Comparison of ENCODE assay signal across 8 mouse cellular contexts in the genomic region with DNA sequence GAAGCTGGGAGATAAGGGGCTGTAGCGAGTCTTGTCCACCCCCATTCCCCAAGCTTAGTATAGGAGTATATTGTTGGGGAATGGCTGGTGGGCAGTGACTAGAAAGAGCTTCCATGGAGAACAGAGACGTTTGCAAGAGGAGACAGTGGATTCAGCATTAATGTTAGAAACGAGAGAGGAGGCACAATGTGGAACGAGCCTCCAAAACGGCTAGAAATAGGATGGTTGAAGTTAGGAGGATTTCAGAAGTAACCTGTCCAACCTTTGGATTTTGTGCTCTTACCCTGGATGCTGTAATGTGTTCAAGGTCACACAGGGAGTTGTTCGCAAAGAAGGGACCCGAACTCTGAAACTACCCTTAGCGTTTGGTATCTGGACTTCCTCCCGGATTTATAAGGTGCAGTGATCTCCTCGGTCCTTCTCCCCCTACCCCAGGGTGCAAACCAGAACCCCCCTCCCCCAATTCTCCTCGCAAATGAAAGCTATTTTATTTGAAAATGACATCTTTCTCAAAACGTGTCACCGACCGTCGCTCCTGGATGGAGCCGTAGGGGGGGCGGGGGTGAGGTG. TPM values are rescaled to one million over a fixed set of nuclear protein-coding genes. Genes with fewer than 3 reads are reported as not detected.
DNase-seq lines count a peak whose midpoint lies in the region; ATAC-seq and TF ChIP-seq lines count a peak whose summit lies in the region.

No protein-coding gene starts in this region.

- peaks cover 37% of the 10 kb centered on the region for H3K4me1 ChIP-seq in lung, embryonic 14.5 days (ENCODE audit: insufficient read depth)
- H3K4me1 ChIP-seq in embryonic facial prominence, embryonic 11.5 days (ENCODE audit: control insufficient read depth, insufficient read depth, low read length) = peaks cover 18% of the 10 kb centered on the region
- H3K4me1 ChIP-seq in hindbrain, postnatal 0 days (ENCODE audit: insufficient read depth, low read length) = peaks cover 57% of the 10 kb centered on the region

- peaks cover 7% of the 10 kb centered on the region for H3K79me2 ChIP-seq in myocyte (ENCODE audit: control insufficient read depth, insufficient read depth)

- H3K9ac ChIP-seq in lung, embryonic 14.5 days = peak overlapping the region; percentile 81
- H3K9ac ChIP-seq in embryonic facial prominence, embryonic 11.5 days (replicated peaks; ENCODE audit: low read length) = peak overlapping the region; percentile 90
- H3K9ac ChIP-seq in hindbrain, postnatal 0 days (replicated peaks; ENCODE audit: low read length) = peak overlapping the region; percentile 100

- H3K36me3 ChIP-seq in lung, embryonic 14.5 days (ENCODE audit: insufficient read depth) = no peaks in the 10 kb centered on the region
- H3K36me3 ChIP-seq in embryonic facial prominence, embryonic 11.5 days (replicated peaks; ENCODE audit: control insufficient read depth, insufficient read depth, low read depth, low read length) = no peaks in the 10 kb centered on the region
- no peaks in the 10 kb centered on the region for H3K36me3 ChIP-seq in hindbrain, postnatal 0 days (ENCODE audit: insufficient read depth, low read length)
- H3K36me3 ChIP-seq in myocyte (ENCODE audit: control insufficient read depth, insufficient read depth) = no peaks in the 10 kb centered on the region

- no peak for TF ChIP-seq POLR2A in myocyte (IDR thresholded peaks at IDR 0.05; ENCODE audit: insufficient read length, low read depth)

- H3K27ac ChIP-seq in lung, embryonic 14.5 days (ENCODE audit: low read depth) = peak overlapping the region; percentile 95
- peak overlapping the region; percentile 83; the same call in 1 of the 2 replicates for H3K27ac ChIP-seq in embryonic facial prominence, embryonic 11.5 days (replicated peaks; ENCODE audit: low read depth, low read length)
- H3K27ac ChIP-seq in hindbrain, postnatal 0 days = peak overlapping the region; percentile 100

- peak overlapping the region; percentile 75 for H3K4me3 ChIP-seq in lung, embryonic 14.5 days (ENCODE audit: low read depth, low read length)
- H3K4me3 ChIP-seq in embryonic facial prominence, embryonic 11.5 days (ENCODE audit: low read depth, low read length) = peak overlapping the region; percentile 86
- peak overlapping the region; percentile 99 for H3K4me3 ChIP-seq in hindbrain, postnatal 0 days (ENCODE audit: low read length)
- H3K4me3 ChIP-seq in myocyte = peak overlapping the region; percentile 66

- no peak for ATAC-seq in lung, embryonic 14.5 days (ENCODE audit: insufficient read depth)
- no peak for ATAC-seq in embryonic facial prominence, embryonic 11.5 days (replicated peaks; ENCODE audit: insufficient number of reproducible peaks, low FRiP score, low TSS enrichment, low read depth)
- no peak for ATAC-seq in hindbrain, postnatal 0 days

- H3K4me2 ChIP-seq in lung, embryonic 14.5 days = peak overlapping the region; percentile 76
- peak overlapping the region; percentile 77 for H3K4me2 ChIP-seq in embryonic facial prominence, embryonic 11.5 days (ENCODE audit: low read depth, low read length)
- H3K4me2 ChIP-seq in hindbrain, postnatal 0 days (ENCODE audit: low read depth, low read length) = peak overlapping the region; percentile 61
- H3K4me2 ChIP-seq in myocyte (ENCODE audit: low read depth) = peak overlapping the region; percentile 100

- DNase-seq in lung, embryonic 14.5 days = peak; percentile 25
- no peak for DNase-seq in lung, postnatal 10 days
- DNase-seq in embryonic facial prominence, embryonic 11.5 days (ENCODE audit: low spot score) = no peak
- DNase-seq in hindbrain, postnatal 0 days (ENCODE audit: low spot score) = no peak
- no peak for DNase-seq in cerebellum, adult 11-12 months
- no peak for DNase-seq in spleen, postnatal 14 days (ENCODE audit: low spot score in 2 of 2)
- DNase-seq in natural killer cell, adult 2 months (ENCODE audit: low spot score in 2 of 2) = no peak

- H3K9me3 ChIP-seq in lung, embryonic 14.5 days (ENCODE audit: low read depth, low read length) = no peaks in the 10 kb centered on the region
- no peaks in the 10 kb centered on the region for H3K9me3 ChIP-seq in embryonic facial prominence, embryonic 11.5 days (replicated peaks; ENCODE audit: control insufficient read depth, low read length)
- H3K9me3 ChIP-seq in hindbrain, postnatal 0 days (ENCODE audit: low read length) = no peaks in the 10 kb centered on the region

- peak overlapping the region; percentile 79 for H3ac ChIP-seq in myocyte (ENCODE audit: control insufficient read depth, insufficient read length)

- H3K27me3 ChIP-seq in lung, embryonic 14.5 days (ENCODE audit: insufficient read depth, low read length) = no peaks in the 10 kb centered on the region
- H3K27me3 ChIP-seq in embryonic facial prominence, embryonic 11.5 days (ENCODE audit: control insufficient read depth, insufficient read depth, low read length) = no peaks in the 10 kb centered on the region
- H3K27me3 ChIP-seq in hindbrain, postnatal 0 days (ENCODE audit: insufficient read depth, low read length) = no peaks in the 10 kb centered on the region
- no peaks in the 10 kb centered on the region for H3K27me3 ChIP-seq in myocyte (ENCODE audit: control insufficient read depth, insufficient read depth, insufficient read length)

- under 1% methylated on average over 17 of the region's 17 CpGs for WGBS in lung, embryonic 14.5 days
- WGBS in embryonic facial prominence, embryonic 11.5 days = under 1% methylated on average over 17 of the region's 17 CpGs
- under 1% methylated on average over 17 of the region's 17 CpGs for WGBS in hindbrain, postnatal 0 days

- TF ChIP-seq CTCF in lung, embryonic 14.5 days (IDR thresholded peaks at IDR 0.05; ENCODE audit: low read depth) = no peak
- no peak for TF ChIP-seq CTCF in hindbrain, postnatal 0 days (IDR thresholded peaks at IDR 0.05; ENCODE audit: low read depth)

TF ChIP-seq in myocyte, 11 proteins besides CTCF, POLR2A, EP300 and RAD21:
- TF ChIP-seq SRF (IDR thresholded peaks at IDR 0.05; ENCODE audit: control insufficient read depth, insufficient read length, low read depth) (no peak), MAX (IDR thresholded peaks at IDR 0.05; ENCODE audit: low read depth) (no peak), TCF3 (IDR thresholded peaks at IDR 0.05; ENCODE audit: insufficient read length, low read depth) (no peak), E2F4 (IDR thresholded peaks at IDR 0.05; ENCODE audit: insufficient read depth) (no peak), MYOG (IDR thresholded peaks at IDR 0.05; ENCODE audit: control insufficient read depth in 1 of 3, insufficient read depth in 1 of 3, insufficient read length in 2 of 3, low read depth in 2 of 3) (no peak), TCF12 (IDR thresholded peaks at IDR 0.05; ENCODE audit: insufficient read depth, poor library complexity, severe bottlenecking) (no peak), CEBPB (IDR thresholded peaks at IDR 0.05; ENCODE audit: insufficient read depth, poor library complexity, severe bottlenecking) (no peak), POLR2AphosphoS2 (IDR thresholded peaks at IDR 0.05; ENCODE audit: insufficient read length, low read depth) (no peak), MYOD1 (IDR thresholded peaks at IDR 0.05; ENCODE audit: control insufficient read depth in 1 of 3, insufficient read length in 2 of 3, low read depth in 2 of 3) (no peak), REST (IDR thresholded peaks at IDR 0.05; ENCODE audit: insufficient read depth, insufficient read length) (no peak), USF1 (IDR thresholded peaks at IDR 0.05; ENCODE audit: low read depth) (no peak)

RNA-seq across cellular contexts. Expression of a gene that starts 0.7 kb away (rescaled TPM):
- 46.8 and 47.1 TPM in 2 replicates for polyA plus RNA-seq in lung, embryonic 14.5 days (2014; fragmentation: Nextera tagmentation; extraction: Ambion mirVana)
- polyA plus RNA-seq in embryonic facial prominence, embryonic 11.5 days (2014; fragmentation: Nextera tagmentation; extraction: Ambion mirVana) = 19.7 and 20.3 TPM in 2 replicates
- 725 and 812 TPM in 2 replicates for total RNA-seq in hindbrain, postnatal 0 days (2014; rRNA removed)
- polyA plus RNA-seq in hindbrain, postnatal 0 days (2015; fragmentation: Nextera tagmentation; extraction: Ambion mirVana) = 160 TPM in 2 replicates
- polyA plus RNA-seq in myocyte (2012; fragmentation: generic; extraction: Trizol) = 68.9 TPM

RNA-seq across cellular contexts. Expression of a gene that starts 11.9 kb away (rescaled TPM):
- 53.0 and 53.5 TPM in 2 replicates for polyA plus RNA-seq in lung, embryonic 14.5 days (2014; fragmentation: Nextera tagmentation; extraction: Ambion mirVana)
- polyA plus RNA-seq in embryonic facial prominence, embryonic 11.5 days (2014; fragmentation: Nextera tagmentation; extraction: Ambion mirVana) = 54.8 and 55.1 TPM in 2 replicates
- 63.2 and 88.6 TPM in 2 replicates for total RNA-seq in hindbrain, postnatal 0 days (2014; rRNA removed)
- 47.1 and 48.3 TPM in 2 replicates for polyA plus RNA-seq in hindbrain, postnatal 0 days (2015; fragmentation: Nextera tagmentation; extraction: Ambion mirVana)
- polyA plus RNA-seq in myocyte (2012; fragmentation: generic; extraction: Trizol) = 32.5 TPM

RNA-seq across cellular contexts. Expression of a gene that starts 34.0 kb away (rescaled TPM):
- 1.4 and 1.7 TPM in 2 replicates for polyA plus RNA-seq in lung, embryonic 14.5 days (2014; fragmentation: Nextera tagmentation; extraction: Ambion mirVana)
- polyA plus RNA-seq in embryonic facial prominence, embryonic 11.5 days (2014; fragmentation: Nextera tagmentation; extraction: Ambion mirVana) = 0.69 and 1.2 TPM in 2 replicates
- total RNA-seq in hindbrain, postnatal 0 days (2014; rRNA removed) = 7.5 and 8.6 TPM in 2 replicates
- 10.2 and 13.5 TPM in 2 replicates for polyA plus RNA-seq in hindbrain, postnatal 0 days (2015; fragmentation: Nextera tagmentation; extraction: Ambion mirVana)
- 49.1 TPM for polyA plus RNA-seq in myocyte (2012; fragmentation: generic; extraction: Trizol)

RNA-seq across cellular contexts. Expression of a gene that starts 40.1 kb away (rescaled TPM):
- not detected in 2 replicates for polyA plus RNA-seq in lung, embryonic 14.5 days (2014; fragmentation: Nextera tagmentation; extraction: Ambion mirVana)
- not detected in 2 replicates for polyA plus RNA-seq in embryonic facial prominence, embryonic 11.5 days (2014; fragmentation: Nextera tagmentation; extraction: Ambion mirVana)
- total RNA-seq in hindbrain, postnatal 0 days (2014; rRNA removed) = not detected in 2 replicates
- polyA plus RNA-seq in hindbrain, postnatal 0 days (2015; fragmentation: Nextera tagmentation; extraction: Ambion mirVana) = not detected in 2 replicates
- not detected for polyA plus RNA-seq in myocyte (2012; fragmentation: generic; extraction: Trizol)

RNA-seq across cellular contexts. Expression of a gene that starts 54.2 kb away (rescaled TPM):
- 16.2 and 16.3 TPM in 2 replicates for polyA plus RNA-seq in lung, embryonic 14.5 days (2014; fragmentation: Nextera tagmentation; extraction: Ambion mirVana)
- 20.2 and 22.0 TPM in 2 replicates for polyA plus RNA-seq in embryonic facial prominence, embryonic 11.5 days (2014; fragmentation: Nextera tagmentation; extraction: Ambion mirVana)
- total RNA-seq in hindbrain, postnatal 0 days (2014; rRNA removed) = 77.7 and 94.3 TPM in 2 replicates
- polyA plus RNA-seq in hindbrain, postnatal 0 days (2015; fragmentation: Nextera tagmentation; extraction: Ambion mirVana) = 25.0 and 25.4 TPM in 2 replicates
- 35.6 TPM for polyA plus RNA-seq in myocyte (2012; fragmentation: generic; extraction: Trizol)
